In the genomic region with DNA sequence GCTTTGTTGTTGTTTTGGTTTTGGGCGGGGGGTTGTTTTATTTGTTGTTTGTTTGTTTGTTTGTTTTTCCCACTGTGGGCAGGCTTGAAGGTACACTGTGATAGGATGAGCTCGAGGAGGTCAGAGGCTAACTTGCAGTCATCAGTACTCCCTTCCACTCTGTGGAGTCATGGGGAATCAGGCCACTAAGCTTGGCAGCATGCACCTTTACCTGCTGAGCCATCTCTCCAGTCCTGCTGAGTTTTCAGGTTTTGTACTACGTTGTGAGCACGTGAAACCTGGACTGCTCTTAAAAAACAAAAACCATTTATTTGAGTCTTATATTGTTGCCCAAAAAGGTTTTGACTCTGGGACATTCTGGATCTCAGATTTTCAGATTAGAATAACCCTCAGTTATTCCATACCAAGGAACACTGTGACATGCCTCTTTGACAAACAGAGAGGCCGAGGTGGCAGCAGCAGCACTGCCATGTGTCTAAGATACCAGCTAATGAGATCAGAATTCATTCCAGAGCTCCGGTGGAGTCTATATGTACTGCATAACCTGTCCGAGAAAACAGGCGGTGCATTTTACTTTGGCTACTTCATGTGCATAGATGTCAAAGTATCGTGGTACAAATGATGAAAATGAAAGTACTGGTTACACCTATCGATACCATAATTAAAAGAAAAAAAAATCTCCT, we compare ENCODE assay signal across 21 mouse cellular contexts.
"Had no signal": no experiment of that assay in that cellular context is flagged by ENCODE, and none has a peak within 500 bp of the region (broad histone marks: within the 10 kb centered on the region; RNA-seq: fewer than 3 reads in every experiment).

No protein-coding gene starts in this region.

- DNase-seq: kidney, adult 2 months; kidney, postnatal 10 days; kidney, postnatal 36 days; liver; lung, adult 18-20 months; lung, postnatal 10 days; lung, postnatal 36 days; thymus, adult 2 months; thymus, postnatal 14 days; thymus, postnatal 4 days had no signal

- H3K27me3 ChIP-seq: kidney, embryonic 15.5 days; limb, embryonic 13.5 days; liver, embryonic 12.5 days; liver, embryonic 15.5 days; lung, embryonic 15.5 days; megakaryocyte, embryonic 14.5 days; midbrain, embryonic 13.5 days; neural tube, embryonic 13.5 days had no signal

- H3K36me3 ChIP-seq: limb, embryonic 13.5 days; liver, embryonic 12.5 days; liver, embryonic 15.5 days; lung, embryonic 15.5 days; midbrain, embryonic 10.5 days; midbrain, embryonic 13.5 days; neural tube, embryonic 13.5 days had no signal

- H3K4me1 ChIP-seq: limb, embryonic 10.5 days; liver, embryonic 15.5 days; midbrain, embryonic 10.5 days; midbrain, embryonic 13.5 days; neural tube, embryonic 13.5 days had no signal

- H3K9me3 ChIP-seq: kidney, embryonic 15.5 days; limb, embryonic 10.5 days; limb, embryonic 13.5 days; liver, embryonic 12.5 days; liver, embryonic 15.5 days; lung, embryonic 15.5 days; megakaryocyte, embryonic 14.5 days; midbrain, embryonic 10.5 days; midbrain, embryonic 13.5 days; neural tube, embryonic 13.5 days had no signal

- H3K9ac ChIP-seq: kidney, embryonic 15.5 days; limb, embryonic 13.5 days; liver, embryonic 12.5 days; liver, embryonic 15.5 days; lung, embryonic 15.5 days; midbrain, embryonic 13.5 days; neural tube, embryonic 13.5 days had no signal

- ATAC-seq: liver, embryonic 12.5 days; midbrain, embryonic 13.5 days had no signal

- H3K27ac ChIP-seq: kidney, embryonic 15.5 days; limb, embryonic 10.5 days; limb, embryonic 13.5 days; liver, embryonic 12.5 days; liver, embryonic 15.5 days; lung, embryonic 15.5 days; midbrain, embryonic 10.5 days; midbrain, embryonic 13.5 days; neural tube, embryonic 13.5 days; stomach, postnatal 0 days had no signal

- H3K4me2 ChIP-seq: kidney, embryonic 15.5 days; limb, embryonic 13.5 days; liver, embryonic 12.5 days; liver, embryonic 15.5 days; lung, embryonic 15.5 days; midbrain, embryonic 13.5 days; neural tube, embryonic 13.5 days had no signal

- H3K4me3 ChIP-seq: kidney, embryonic 15.5 days; limb, embryonic 10.5 days; limb, embryonic 13.5 days; liver, embryonic 12.5 days; liver, embryonic 15.5 days; lung, embryonic 15.5 days; megakaryocyte, embryonic 14.5 days; midbrain, embryonic 10.5 days; midbrain, embryonic 13.5 days; neural tube, embryonic 13.5 days had no signal
